Mouse (Mus musculus): ENCODE measurements at regions not wholly inside any gene's neighbourhood (a gene's known extent, or its start where the extent isn't known, plus 50 kb on each side); places are given as distances from the start of the nearest gene placed in this dataset.
A peak's percentile ranks its signal among the peaks of the same experiment; 100 is the strongest.

DNA sequence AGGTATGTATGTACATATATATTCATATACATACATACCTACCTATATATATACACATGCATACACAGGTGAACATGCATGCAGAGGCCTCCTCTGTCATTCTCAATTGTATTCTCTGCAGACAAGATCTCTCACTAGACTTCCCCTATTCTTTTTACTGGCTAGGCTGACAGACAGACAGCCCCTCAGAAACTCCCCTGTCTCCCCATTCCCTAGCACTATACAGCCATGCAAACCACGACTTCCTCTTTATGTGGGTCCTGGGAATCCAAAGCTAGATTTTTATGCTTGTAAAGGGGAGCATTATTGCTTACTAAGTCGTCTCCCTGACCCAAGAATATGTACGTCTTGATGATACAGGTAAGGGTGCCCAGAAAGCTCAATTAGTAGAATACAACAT is 86.9 kb downstream of the Fam124b start:
- DNase-seq = no peak

DNA sequence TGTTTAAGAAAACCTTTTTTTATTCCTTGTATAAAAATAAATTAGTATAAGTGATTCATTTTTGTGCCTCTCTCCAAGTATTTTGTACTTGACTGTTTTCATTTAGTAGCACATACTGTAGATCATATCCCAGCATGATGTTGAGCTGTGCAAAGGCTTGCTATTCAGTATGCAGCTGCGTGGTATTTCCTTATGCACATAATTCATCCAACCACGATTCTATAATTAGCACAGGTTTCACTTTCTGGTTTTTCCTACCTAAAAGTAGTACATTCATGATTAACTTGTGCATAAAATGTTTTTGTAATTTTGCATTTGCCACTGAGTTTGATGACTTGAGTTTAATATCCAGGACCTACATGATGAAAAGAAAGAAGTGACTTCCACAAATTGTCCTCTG is 94.3 kb downstream of the Fam124b start:
- no peak for DNase-seq

DNA sequence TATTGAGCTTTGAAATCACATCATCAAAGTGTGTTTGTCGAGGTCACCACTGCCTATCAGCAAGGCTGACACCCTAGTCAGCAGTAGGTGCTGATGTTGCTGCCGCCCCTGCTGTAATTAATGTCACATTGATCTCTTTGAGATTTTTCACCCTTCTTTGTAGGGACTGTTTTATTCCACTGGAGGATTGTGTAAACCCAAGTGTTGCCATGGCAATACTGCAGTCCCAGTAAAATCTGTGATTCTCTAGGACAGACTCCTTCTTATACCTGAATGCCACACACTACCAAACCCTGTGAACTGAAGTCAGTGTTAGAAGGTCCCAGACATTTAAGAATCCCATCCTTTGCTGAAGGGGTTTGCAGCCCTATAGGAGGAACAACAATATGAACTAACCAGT is 102.4 kb downstream of the Fam124b start:
- no peak for DNase-seq

DNA sequence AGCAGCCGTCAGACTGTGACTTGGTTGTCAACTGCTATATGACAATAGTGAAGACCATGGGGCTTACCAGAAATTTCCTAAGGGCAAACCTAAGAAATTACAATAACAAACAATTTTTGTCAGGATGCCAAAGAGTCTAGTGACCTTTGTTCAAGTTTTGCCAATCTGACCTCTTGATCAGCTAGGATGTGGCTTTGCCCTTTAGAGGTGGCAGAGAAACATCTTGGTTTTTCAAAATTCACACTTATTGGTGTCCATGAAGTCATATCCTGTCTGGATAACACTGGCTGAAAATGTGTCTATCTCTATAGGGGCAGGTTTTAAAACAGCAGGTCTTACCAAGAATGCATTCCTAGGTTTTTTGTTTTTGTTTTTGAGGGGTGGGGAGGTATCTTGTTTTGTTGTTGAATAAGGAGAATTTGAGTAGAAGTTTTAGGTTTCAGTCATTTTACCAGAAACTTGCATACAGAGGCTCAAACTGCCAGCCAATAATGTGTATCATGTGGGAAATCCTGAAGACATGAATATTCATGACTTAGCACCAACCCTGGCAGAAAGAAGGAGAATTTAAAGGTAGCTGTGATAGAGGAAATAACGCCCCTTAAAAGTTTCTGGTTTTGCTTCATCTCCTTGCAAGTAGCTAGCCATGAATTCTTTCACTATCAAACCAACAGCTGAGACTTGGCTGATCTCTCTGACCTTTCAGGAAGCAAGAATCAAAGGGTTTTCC is 110.4 kb downstream of the Fam124b start:
- no peak for DNase-seq

DNA sequence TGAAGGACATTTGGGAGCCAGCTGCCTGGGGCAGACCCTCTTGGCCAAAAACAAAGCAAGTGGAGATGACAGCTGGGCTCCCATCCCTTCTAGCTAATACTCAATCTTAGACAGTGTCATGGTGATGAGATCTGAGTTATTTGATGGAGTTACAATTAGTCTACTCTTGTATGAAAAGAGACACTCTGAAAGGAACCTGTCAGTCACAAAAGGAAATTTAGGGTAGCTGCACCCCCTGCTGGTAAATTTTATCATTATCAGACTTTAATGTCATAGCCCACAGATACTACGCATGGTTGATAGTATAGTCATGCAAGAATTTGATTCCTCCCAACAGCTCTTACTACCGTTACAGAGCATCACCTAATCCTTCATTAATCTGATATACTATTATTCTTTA is 112.0 kb downstream of the Fam124b start:
- peak; percentile 6 for DNase-seq

DNA sequence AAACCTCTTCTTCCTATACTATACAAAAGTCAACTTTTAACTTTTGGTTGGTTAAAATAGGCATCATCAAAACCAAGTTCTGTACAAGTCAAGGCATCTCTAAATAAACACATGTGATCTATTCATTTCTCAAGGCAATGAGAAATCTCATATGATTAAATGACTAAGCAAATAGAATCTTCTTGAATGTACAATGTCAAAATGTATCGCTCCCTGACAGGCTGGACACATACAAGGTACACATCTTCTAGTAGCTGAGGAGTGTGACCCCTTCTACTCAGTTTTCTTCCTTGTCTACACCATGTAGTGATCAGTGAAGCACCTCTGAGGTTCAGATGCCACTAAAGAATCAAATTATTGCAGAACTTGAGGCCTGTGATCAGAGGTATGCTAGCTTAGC is 120.0 kb downstream of the Fam124b start:
- DNase-seq = no peak

DNA sequence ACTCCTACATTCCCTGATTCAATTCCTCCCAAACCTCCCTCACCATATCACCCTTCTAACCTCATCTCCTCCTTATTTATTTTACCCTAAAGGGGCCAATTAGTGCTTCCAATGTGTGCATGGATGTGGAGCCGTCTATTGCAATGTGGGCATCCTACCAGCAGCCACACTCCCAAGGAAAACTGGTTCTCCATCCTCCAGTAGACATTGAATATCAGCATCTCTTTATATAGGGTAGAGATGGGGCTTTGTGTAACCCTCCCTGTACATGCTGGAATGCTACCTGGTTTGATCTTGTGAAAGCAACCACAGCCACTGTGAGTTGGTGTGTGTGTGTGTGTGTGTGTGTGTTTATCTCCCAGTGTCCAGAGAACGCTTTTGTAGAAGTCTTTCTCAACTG is 126.5 kb downstream of the Fam124b start:
- no peak for DNase-seq

DNA sequence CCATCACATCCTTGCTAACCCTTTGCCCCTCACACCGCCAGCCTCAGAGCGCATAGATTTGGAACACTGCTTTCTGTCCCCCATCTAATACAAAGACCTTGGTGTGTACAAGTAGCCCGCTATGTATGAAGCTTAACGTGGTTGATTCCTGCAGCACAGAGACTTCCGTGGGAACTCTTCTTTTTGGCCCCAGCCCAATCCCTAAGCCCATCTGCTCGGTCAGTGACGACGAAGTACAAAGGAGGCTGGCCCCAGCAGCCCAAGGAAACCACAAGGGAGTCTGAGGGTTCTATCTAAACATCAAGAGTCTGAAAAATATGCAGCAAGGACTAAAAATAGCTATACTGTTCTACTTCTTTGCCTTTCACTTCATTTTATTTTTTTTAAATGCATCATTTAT is 126.9 kb downstream of the Fam124b start:
- DNase-seq = no peak

DNA sequence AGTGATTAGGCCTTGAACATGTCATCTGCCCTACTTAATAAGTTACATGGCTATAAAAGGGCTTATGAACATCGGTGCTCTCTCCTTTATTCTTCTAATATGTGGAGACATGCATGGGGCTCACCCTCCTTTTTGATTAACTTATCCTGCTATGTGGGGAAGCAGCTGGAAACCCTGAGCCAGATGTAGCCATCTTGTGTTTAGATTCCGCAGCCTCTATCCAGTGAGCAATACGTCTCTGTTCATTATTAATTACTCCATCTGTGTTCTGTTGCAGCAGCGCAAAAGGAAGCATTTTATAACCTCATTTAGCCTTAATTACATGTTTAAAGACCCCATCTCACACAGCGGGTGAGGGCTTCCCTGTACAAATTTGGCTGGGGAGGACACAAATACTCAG is 129.6 kb downstream of the Fam124b start:
- no peak for DNase-seq

DNA sequence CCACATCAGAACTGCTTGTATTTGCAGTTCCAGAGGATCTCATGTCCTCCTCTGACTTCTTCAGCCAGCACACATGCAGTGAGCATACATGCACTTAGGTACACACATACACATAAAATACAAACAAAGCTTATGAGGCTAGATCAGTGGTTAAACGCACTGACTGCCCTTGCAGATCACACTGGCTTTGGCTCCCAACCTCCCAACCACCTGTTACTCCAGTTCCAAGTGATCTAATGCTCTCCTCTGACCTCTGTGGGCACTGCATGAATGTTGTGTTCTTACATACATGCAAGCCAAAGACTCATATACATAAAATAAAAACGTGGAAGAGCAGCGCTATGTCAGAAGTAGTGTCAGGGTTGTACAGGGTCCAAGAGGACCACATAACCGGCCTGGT is 141.9 kb downstream of the Fam124b start:
- DNase-seq = no peak

DNA sequence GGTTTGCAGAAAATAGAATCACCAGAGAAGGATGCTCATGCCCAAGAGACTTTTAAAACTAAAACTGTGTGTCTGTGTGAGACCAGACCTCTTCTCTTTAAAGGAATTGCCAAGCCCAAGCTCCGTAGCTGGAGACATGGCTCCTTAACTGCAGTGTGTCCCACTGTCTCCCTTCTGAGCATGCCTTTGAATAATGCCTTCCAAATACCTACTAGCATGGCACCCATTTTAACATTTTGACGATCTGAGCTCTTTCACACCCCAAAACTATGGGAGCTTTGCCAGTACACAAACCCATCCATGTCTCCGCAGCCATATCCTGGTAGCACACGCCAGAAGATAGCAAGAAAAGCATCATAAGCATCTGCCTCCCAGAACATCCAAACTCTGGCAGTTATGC is 143.9 kb downstream of the Fam124b start:
- no peak for DNase-seq

DNA sequence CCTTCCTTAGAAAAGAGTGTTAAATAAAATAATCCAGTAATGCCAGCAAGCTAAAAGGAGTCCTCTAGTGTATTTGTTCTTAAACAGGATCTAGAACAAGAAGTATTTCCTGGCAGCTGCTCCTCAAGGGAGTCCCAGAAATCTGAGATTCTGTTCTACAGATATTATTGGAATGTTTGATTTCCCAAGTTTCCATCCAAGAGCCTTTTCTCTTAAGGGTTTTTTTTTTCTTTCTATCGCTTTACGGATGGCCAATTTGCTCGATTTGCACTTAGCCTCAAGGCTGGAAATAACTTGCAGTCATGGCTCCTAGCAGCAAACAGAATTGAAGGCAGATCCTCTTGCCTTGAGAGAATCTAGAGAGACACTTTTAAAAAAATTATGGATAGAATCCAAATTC is 144.3 kb downstream of the Fam124b start:
- no peak for DNase-seq

DNA sequence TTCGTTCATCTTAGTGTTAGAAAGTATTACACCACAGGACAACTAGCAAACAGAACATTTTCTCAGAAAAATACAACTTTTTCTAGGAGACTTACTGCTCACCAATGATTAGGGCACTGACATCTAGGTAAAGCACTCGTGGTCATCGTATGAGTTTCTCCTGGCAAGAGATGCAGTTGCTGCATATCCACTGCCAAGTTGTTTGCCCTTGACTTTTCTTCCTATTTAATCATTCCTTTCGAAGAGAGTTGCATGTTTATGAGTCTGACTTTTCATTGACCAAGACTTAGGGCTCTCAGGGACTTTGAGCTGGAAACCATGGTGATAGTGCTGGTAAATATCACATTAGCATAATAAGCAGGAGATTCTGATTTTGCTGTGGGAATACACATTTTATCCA is 149.1 kb downstream of the Fam124b start:
- peak; percentile 9 for DNase-seq

DNA sequence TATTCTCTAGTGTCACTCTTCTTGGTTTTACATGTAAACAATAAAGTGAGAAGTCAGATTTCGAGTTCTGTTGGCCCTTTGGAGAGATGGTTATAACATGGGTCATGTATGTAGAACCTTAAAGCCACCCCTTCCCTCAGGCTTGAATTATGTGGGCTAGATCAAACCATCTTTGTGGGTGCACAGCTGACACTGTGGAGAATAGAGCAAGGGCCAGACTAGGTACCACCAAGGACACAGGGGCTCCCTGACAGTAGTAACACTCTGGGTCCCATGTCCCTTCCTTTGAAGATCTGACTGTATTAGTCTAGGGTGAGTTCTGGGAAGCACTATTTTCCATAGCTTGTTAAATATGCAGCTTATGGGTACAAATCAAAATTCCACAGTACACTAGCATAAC is 156.2 kb downstream of the Fam124b start:
- DNase-seq = no peak

DNA sequence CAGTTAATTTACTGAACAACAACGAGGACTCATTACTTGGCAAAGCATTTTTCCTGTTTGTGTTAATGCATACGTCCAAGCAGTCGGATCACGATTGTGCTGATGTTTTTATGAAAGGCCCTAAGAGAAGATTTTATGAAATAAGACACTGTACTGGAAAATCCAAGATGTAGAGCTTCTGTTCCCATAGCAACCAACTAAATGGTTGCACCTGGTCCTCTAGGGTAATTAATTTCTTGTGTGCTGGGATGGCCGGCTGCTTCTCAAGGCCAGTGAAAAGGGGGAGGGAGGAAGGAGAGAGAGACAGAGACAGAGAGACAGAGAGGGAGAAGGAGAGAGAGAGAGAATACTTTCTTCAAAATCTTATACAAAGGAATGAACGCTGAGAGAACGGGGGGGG is 156.6 kb downstream of the Fam124b start:
- no peak for DNase-seq

DNA sequence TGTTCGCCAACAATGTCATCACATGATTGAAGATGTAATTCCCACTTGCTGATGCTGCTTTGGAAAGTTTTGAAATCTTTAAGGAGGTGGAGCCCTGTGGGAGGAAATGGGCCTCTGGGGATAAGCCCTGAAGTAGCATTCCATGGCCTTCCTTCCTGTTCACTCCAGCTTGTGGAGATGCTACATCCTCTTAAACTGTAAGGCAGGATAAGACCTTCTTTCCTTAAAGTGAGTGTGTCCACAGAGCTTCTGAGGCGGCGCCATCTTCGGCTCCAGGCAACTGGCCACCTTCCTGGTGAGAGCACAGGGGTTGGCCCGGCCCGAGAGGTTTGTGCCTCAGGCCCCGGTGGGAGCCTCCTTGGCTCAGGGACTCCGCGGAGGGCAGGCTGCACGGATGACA is 173.1 kb downstream of the Fam124b start:
- no peak for DNase-seq

DNA sequence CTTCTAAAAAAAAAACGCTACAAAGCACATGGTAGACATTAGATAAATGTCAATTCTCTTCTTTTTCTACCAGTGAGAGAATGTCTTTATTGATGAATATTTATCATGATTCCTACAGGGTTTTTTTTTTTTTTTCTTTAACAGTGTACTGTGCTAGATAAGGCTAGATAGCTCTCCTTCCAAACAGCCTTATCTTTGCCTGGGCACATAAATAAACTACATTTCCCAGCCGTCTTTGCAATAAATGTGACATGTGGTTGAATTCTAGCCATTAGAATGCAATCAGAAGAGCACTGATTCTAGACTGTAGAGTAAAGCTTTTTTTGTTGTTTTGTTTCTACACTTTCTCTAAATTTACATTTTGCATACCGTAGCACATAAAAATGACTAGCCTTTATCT is 177.9 kb downstream of the Fam124b start:
- DNase-seq = no peak

DNA sequence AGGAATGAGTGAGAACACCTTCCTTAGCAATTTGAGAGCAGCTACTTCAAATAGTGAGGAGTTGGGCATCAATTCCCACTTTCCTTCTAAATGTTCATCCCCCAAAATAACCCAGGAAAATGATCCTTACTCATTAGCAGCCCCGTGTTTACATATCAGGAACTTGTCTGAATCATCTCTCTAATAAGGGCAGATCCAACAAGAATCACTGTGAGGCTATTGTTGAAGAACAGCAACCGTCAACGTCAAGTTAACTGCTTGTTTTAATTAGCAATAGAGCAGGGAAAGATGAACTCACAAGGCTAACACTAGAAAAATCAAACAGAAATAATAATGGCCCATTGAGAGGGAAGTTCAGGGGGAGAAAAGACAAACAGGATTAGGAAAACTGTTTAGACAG is 178.4 kb downstream of the Fam124b start:
- DNase-seq = no peak

DNA sequence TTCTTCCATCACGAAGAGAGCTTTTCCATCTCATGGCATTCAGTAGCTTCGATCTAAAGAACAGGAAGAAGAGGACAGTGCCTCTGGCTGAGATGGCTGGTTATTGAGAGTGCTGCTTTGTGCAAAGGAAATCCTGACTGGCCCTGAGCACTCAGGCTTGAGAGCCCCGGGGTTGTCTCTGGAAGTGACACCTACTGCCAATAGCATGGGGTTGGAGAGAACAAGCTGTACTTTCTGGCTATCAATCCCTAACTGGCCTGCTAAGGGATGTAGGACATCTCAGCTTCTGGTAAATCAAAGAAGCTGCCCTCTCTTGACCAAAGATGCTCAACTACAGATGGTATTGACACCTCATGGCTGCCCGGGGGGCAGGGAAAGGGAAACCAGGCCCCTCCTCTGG is 178.2 kb upstream of the Serpine2 start:
- no peak for DNase-seq

DNA sequence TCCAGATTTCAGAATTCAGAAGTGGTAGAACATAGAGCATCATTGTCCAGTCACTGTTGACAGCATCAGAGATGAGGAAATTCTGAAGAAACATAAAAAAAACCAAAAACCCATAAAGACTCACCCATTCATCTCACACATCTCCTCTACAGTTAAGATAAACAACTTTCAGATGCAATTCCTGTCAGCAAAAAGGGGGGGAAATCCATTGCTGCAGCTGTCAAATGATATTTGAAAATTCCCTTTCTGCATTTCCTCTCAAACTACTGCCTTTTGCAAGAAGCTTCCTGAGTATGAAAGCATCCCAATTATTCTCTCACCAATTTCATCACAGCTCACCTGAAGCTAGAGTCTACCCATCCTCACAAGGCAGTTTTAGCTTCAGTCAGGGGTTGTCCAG is 177.1 kb upstream of the Serpine2 start:
- no peak for DNase-seq

DNA sequence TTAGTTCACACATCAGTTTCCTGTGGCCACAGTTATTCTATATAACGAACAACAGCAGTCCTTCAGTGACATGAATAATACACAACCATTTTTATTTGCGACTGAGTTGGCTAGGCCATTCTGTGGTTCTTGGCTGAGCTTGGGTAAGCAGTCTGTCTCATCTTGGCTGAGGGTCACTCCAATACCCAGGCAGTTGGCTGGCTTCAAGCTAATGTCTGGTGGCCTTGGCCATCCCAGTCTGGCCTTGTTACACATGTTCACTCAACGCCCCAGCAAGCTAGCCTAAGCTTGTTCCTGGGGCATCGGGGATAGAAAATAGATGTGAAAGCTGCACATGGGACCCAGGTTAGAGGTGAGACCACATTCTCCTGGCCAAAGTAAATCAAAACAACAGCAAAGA is 175.5 kb upstream of the Serpine2 start:
- DNase-seq = no peak

DNA sequence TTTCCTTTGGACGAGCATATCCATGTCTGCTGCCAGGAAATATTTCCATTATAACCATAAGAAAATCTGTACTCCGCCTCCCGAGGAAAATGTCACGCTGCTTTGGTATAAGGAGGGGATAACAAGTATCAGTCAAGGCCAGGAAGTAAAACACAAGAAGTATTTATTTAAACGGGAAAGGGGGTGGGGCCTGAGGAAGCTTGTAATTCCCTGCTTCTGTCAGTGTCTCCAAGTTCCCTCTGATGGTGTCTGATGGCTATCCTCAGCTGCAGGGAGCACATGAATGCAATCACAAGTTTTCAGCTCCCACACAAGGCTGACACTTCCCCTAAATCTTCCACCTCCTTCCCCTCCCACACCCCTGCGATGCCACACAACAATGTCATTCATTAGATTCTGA is 172.5 kb upstream of the Serpine2 start:
- DNase-seq = no peak

DNA sequence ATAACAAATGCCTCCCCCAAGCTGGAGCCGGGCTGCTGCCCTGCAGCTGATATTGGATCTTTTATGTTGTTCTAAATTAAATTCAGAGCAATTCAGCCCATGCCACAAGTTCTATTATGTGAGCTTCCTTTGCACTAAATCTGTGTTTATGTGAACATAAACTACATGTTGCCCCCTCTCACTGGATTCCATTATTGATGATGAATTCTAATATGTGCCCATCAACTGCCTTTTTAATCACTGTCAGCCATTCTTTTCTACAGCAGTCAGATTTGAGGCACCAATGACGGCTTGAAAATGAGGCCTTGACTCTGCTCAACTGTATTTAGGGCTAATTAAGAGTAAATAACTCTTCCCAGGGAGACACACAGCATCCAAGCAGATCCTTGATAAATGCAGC is 172.1 kb upstream of the Serpine2 start:
- no peak for DNase-seq

DNA sequence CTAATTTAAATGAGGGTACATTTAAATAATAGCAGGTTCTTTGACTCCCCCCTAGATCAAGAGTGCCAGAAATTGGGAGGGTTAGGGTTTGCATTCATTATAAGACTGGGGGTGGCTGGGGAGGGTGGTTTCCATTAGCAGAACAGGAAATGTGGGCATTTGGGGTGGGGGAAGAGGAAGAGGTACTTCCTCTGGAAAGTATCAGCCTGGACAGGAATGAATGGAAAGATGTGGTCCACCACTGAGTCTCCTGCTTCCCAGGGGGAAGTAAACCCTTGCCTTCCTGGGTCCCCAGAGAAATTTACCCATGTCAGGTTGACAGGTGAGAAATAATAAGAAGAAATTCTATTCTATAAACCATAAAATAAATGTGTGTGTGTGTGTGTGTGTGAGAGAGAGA is 171.5 kb upstream of the Serpine2 start:
- DNase-seq = no peak

DNA sequence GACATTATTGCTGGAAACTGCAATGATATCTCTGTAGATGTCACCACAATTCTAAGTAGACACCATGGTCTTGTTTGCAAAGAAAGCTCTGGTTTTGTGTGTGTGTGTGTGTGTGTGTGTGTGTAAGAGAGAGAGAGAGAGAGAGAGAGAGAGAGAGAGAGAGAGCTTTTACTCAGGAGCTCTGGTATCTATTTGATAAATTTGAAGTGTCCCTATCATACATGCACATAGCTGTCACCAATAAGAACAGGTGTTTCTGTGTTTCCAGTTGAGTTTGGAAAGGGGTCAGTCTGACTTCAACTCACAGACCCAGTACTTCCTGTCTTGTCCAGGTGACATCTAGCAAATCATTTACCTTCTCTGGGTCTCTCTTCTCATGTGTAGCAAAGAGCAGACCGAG is 169.7 kb upstream of the Serpine2 start:
- no peak for DNase-seq

DNA sequence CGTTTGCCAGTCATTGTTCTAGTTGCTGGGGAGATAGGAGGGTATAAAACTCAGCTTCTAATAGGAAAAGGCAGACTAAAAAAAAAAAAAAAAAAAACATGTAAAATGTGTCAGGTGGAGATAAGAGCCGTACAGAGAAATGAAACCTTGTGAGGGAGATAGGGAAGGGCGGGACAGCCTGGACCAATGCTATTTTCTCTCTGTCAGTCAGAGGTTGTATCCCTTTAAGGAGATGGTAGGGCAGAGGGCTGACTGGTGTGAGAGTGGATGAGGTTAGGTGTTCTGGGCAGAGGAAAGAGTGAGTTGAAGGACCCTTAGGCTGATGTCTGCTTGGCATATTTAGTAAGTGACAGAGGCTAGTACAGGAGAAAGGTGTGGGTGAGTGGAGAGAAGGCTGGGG is 169.2 kb upstream of the Serpine2 start:
- no peak for DNase-seq
